Mouse (Mus musculus) hindbrain, embryonic 14.5 days (tissue): ENCODE measurements around the gene Arid2. TPM values are rescaled to one million over a fixed set of nuclear protein-coding genes. Genes with fewer than 3 reads are reported as not detected.
A peak's percentile ranks its signal among the peaks of the same experiment; 100 is the strongest.

Source experiments
- ATAC-seq: fragments of 200-750 bp; cut with Nextera tagmentation; 2 replicates; pipeline ENCODE4 v1.8.0; 2017; ENCODE audit warnings: moderate number of reproducible peaks, mild to moderate bottlenecking, moderate TSS enrichment, moderate library complexity; ENCODE audit not compliant: low FRiP score
- DNase-seq: peaks from one replicate; pipeline ENCODE4 v3.0.0-alpha.2; 2015; ENCODE audit warnings: low spot score
- H3K27ac ChIP-seq: fragments of 300-500 bp; sonication (generic); 2 replicates; pipeline ENCODE4 v1.5.1; 2014; ENCODE audit warnings: mild to moderate bottlenecking, moderate library complexity
- H3K27me3 ChIP-seq: fragments of 300-500 bp; sonication (generic); 2 replicates; pipeline ENCODE4 v1.6.1; 2014; ENCODE audit warnings: mild to moderate bottlenecking, low read length, mixed read lengths; ENCODE audit not compliant: control insufficient read depth, insufficient read depth
- H3K36me3 ChIP-seq: fragments of 300-500 bp; sonication (generic); replicated peaks from 2 replicates; pipeline ENCODE4 v1.6.1; 2014; ENCODE audit not compliant: control insufficient read depth, insufficient read depth
- H3K4me1 ChIP-seq: fragments of 300-500 bp; sonication (generic); replicated peaks from 2 replicates; pipeline ENCODE4 v1.6.1; 2014; ENCODE audit warnings: antibody characterized with exemption, low read length, mixed read lengths; ENCODE audit not compliant: control insufficient read depth, insufficient read depth
- H3K4me2 ChIP-seq: fragments of 300-500 bp; sonication (generic); replicated peaks from 2 replicates; pipeline ENCODE4 v1.6.1; 2014; ENCODE audit warnings: mild to moderate bottlenecking, moderate library complexity
- H3K4me3 ChIP-seq: fragments of 300-500 bp; sonication (generic); replicated peaks from 2 replicates; pipeline ENCODE4 v1.5.1; 2014; ENCODE audit warnings: mild to moderate bottlenecking, low read length
- H3K9ac ChIP-seq: fragments of 300-500 bp; sonication (generic); 2 replicates; pipeline ENCODE4 v1.6.1; 2014
- H3K9me3 ChIP-seq: fragments of 300-500 bp; sonication (generic); 2 replicates; pipeline ENCODE4 v1.6.1; 2016; ENCODE audit warnings: low read length; ENCODE audit not compliant: control insufficient read depth
- WGBS: fragments of 180-500 bp; shearing (Covaris S2); extraction: QIAGEN DNeasy Blood & Tissue Kit; methylation state at CpG from one replicate; pipeline ENCODE4 v1.1.7; 2014; 5-methylcytosine and 5-hydroxymethylcytosine counted together
- polyA plus RNA-seq: library from polyadenylated mRNA; unstranded; fragments of >200 nt; fragmentation: Nextera tagmentation; extraction: Ambion mirVana; gene quantifications from 2 replicates; pipeline ENCODE4 v1.2.1, GENCODE M21; 2014

Gene Arid2
- polyA plus RNA-seq, 1 experiment from 2014 or later = 23.7 TPM

- Histone ChIP-seq H3K4me2 (no peak overlapping the region), H3K36me3 (peaks cover 68% of the 10 kb centered on the region), H3K9me3 (no peaks in the 10 kb centered on the region), H3K27me3 (no peaks in the 10 kb centered on the region), H3K27ac (no peak overlapping the region), H3K4me1 (no peaks in the 10 kb centered on the region), H3K4me3 (no peak overlapping the region), H3K9ac (no peak overlapping the region)
- ATAC-seq = no peak
- no peak for DNase-seq
- WGBS = 95% methylated on average over 6 of the region's 6 CpGs
Observed at GRCm38 (mm10) chr15:96358871-96359270, 71.6 kb downstream of the Arid2 start.

- Histone ChIP-seq H3K27me3 (no peaks in the 10 kb centered on the region), H3K27ac (no peak overlapping the region), H3K4me1 (no peaks in the 10 kb centered on the region), H3K9ac (no peak overlapping the region), H3K9me3 (no peaks in the 10 kb centered on the region), H3K4me3 (no peak overlapping the region), H3K36me3 (peaks cover 85% of the 10 kb centered on the region), H3K4me2 (no peak overlapping the region)
- DNase-seq (no peak), ATAC-seq (no peak)
- WGBS = 93% methylated on average over 5 of the region's 5 CpGs
Observed at GRCm38 (mm10) chr15:96360614-96361013, 73.3 kb downstream of the Arid2 start.

- ATAC-seq (no peak), DNase-seq (no peak)
- no peak overlapping the region for H3K4me2 ChIP-seq
- no peak overlapping the region for H3K9ac ChIP-seq
- no peak overlapping the region for H3K27ac ChIP-seq
- H3K9me3 ChIP-seq = no peaks in the 10 kb centered on the region
- no peaks in the 10 kb centered on the region for H3K27me3 ChIP-seq
- H3K36me3 ChIP-seq = peaks cover 96% of the 10 kb centered on the region
- no peak overlapping the region for H3K4me3 ChIP-seq
- H3K4me1 ChIP-seq = no peaks in the 10 kb centered on the region
- WGBS = 65% methylated on average over 3 of the region's 3 CpGs
Observed at GRCm38 (mm10) chr15:96365351-96365750, 78.0 kb downstream of the Arid2 start.

GRCm38 (mm10) chr15:96366176-96366963 lies 79.1 kb downstream of the Arid2 start:
- ATAC-seq = no peak
- no peak overlapping the region for H3K4me3 ChIP-seq
- WGBS = 90% methylated on average over 11 of the region's 11 CpGs
- no peaks in the 10 kb centered on the region for H3K4me1 ChIP-seq
- no peak for DNase-seq
- no peak overlapping the region for H3K4me2 ChIP-seq
- peaks cover 97% of the 10 kb centered on the region for H3K36me3 ChIP-seq
- no peak overlapping the region for H3K27ac ChIP-seq
- no peak overlapping the region for H3K9ac ChIP-seq
- H3K9me3 ChIP-seq = no peaks in the 10 kb centered on the region
- H3K27me3 ChIP-seq = no peaks in the 10 kb centered on the region

GRCm38 (mm10) chr15:96371311-96371710 lies 84.0 kb downstream of the Arid2 start:
- WGBS = 97% methylated on average over 18 of the region's 18 CpGs
- ATAC-seq = no peak
- peaks cover 87% of the 10 kb centered on the region for H3K36me3 ChIP-seq

GRCm38 (mm10) chr15:96372628-96373027 lies 85.3 kb downstream of the Arid2 start:
- 94% methylated on average over 6 of the region's 6 CpGs for WGBS
- no peak overlapping the region for H3K4me2 ChIP-seq
- no peak overlapping the region for H3K27ac ChIP-seq
- H3K4me1 ChIP-seq = no peaks in the 10 kb centered on the region
- H3K9me3 ChIP-seq = no peaks in the 10 kb centered on the region
- no peak for ATAC-seq
- DNase-seq = no peak
- no peak overlapping the region for H3K4me3 ChIP-seq
- H3K9ac ChIP-seq = no peak overlapping the region
- H3K27me3 ChIP-seq = no peaks in the 10 kb centered on the region
- H3K36me3 ChIP-seq = peaks cover 89% of the 10 kb centered on the region

More at GRCm38 (mm10) chr15:96371311-96371710, 84.0 kb downstream of the Arid2 start:
- no peak overlapping the region for H3K27ac ChIP-seq
- H3K9ac ChIP-seq = no peak overlapping the region
- DNase-seq = no peak
- no peaks in the 10 kb centered on the region for H3K9me3 ChIP-seq
- H3K4me1 ChIP-seq = no peaks in the 10 kb centered on the region
- H3K27me3 ChIP-seq = no peaks in the 10 kb centered on the region
- no peak overlapping the region for H3K4me3 ChIP-seq
- no peak overlapping the region for H3K4me2 ChIP-seq

DNA sequence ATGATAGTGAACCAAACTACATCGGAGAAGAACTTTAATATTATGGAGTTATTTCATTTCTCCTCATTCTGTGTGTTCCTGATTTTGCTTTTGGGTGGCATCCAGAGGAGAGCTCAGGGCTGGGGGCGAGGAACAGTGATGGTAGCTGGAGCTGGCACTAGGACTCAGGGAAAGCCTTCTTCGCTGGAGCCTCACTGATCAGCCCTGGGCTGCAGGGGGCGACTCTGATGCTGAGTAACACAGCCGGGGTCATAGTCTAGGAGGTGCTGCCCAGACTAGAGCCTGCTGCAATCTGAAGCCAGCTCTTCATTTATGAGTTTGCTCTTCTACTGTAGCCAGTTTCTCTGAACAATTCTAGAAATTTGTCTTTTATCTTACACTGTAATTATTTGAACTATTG lies 85.8 kb downstream of the Arid2 start:
- Histone ChIP-seq H3K27ac (no peak overlapping the region), H3K36me3 (peaks cover 89% of the 10 kb centered on the region), H3K9me3 (no peaks in the 10 kb centered on the region), H3K4me3 (no peak overlapping the region), H3K4me2 (no peak overlapping the region), H3K9ac (no peak overlapping the region), H3K27me3 (no peaks in the 10 kb centered on the region), H3K4me1 (no peaks in the 10 kb centered on the region)
- DNase-seq = no peak
- no peak for ATAC-seq
- 84% methylated on average over 5 of the region's 5 CpGs for WGBS

DNA sequence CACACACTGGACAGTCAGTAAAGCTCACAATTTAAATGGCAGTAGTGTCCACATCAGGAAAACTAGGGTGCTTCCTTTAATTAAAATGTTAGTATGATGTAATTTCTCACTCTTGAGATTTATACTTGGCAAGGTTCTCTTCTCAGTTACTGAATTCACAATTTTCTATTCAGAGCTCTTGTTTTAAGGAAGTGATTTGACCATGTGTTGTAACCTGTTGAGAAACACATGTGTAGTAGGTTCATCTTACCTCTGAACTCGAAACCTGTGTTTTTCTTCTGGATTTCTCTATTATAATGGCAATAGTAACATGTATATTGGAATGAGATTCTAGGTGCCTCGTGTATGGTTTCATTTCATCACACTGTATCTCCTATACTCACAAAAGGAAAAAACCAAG lies 88.9 kb downstream of the Arid2 start:
- Histone ChIP-seq H3K4me1 (no peaks in the 10 kb centered on the region), H3K4me2 (no peak overlapping the region), H3K36me3 (peaks cover 73% of the 10 kb centered on the region), H3K9ac (no peak overlapping the region), H3K27me3 (no peaks in the 10 kb centered on the region), H3K4me3 (no peak overlapping the region), H3K27ac (no peak overlapping the region), H3K9me3 (no peaks in the 10 kb centered on the region)
- ATAC-seq (no peak), DNase-seq (no peak)
- 99% methylated on average over 2 of the region's 2 CpGs for WGBS

DNA sequence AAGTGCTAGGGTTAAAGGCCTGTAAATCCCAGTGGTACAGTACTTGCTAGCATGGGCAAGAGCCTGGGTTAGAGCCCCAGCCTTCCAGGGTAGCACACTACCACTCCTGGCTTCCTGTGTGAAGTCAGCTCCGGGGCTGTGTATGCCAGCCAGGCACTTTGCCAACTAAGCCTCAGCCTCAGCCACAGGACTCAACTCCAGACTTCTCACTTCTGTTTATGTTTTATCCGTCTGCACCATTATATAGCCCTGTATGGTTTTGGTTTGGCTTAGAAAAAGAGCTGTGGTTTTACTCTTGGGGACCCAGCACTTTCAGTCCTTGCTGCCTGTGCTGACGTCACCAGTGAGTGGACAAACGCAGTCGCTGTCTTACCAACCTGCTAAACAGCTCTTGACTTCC lies 89.9 kb downstream of the Arid2 start:
- H3K9me3 ChIP-seq = no peaks in the 10 kb centered on the region
- WGBS = 84% methylated on average over 5 of the region's 5 CpGs
- no peaks in the 10 kb centered on the region for H3K4me1 ChIP-seq
- no peak for ATAC-seq
- no peak overlapping the region for H3K4me3 ChIP-seq
- no peak for DNase-seq
- peaks cover 65% of the 10 kb centered on the region for H3K36me3 ChIP-seq
- H3K27me3 ChIP-seq = no peaks in the 10 kb centered on the region
- H3K27ac ChIP-seq = 0 out of 2 replicates have a peak overlapping the region, but pooled peaks have one; percentile 5
- no peak overlapping the region for H3K9ac ChIP-seq
- H3K4me2 ChIP-seq = no peak overlapping the region
